Mouse (Mus musculus): ENCODE data around the gene Kdm1b.

The Kdm1b gene

GRCm38 (mm10) chr13:47056781-47057180, 13.5 kb downstream of the Kdm1b start:
- DNase-seq (ENCODE audit: low spot score in 2 of 2), result no peak

GRCm38 (mm10) chr13:47062756-47063155, 19.5 kb downstream of the Kdm1b start:
- DNase-seq (ENCODE audit: low spot score in 2 of 2), result no peak

DNA sequence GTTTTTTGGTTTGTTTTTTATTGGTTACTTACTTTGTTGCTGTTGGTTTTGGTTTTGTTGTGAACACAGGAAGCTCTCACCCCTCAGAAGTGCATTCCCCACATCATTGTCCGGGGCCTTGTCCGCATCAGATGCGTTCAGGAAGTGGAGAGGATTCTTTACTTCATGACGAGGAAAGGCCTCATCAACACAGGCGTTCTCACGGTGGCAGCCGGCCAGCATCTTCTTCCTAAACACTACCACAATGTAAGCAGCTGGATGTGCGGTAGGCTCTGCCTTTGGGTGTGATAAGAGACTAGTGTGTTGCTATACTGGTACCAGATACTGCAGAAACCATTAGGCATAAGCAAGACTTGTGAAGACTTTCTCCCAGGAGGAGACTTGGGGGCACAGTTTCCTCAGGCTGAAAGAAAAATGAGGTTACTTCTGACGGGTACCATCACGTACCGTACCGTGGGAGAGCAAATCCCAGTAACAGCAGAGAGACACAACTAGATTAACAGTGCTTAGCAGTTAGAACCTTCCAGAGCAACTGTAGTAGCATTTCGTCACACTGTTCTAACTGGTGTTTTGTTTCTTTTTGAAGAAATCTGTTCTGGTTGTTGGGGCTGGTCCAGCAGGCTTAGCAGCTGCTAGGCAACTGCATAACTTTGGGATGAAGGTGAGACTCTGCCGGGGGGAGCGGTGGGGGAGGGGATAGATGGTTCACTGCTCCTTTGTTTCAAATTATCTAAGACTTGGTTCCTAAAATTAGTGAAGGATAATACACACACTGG, 20.9 kb downstream of the Kdm1b start:
- no peak for DNase-seq (ENCODE audit: low spot score in 2 of 2)

- no peak for DNase-seq (ENCODE audit: low spot score in 2 of 2)
Observed at GRCm38 (mm10) chr13:47066516-47066915, 23.2 kb downstream of the Kdm1b start.

- no peak for DNase-seq (ENCODE audit: low spot score in 2 of 2)
Observed at GRCm38 (mm10) chr13:47067001-47067400, 23.7 kb downstream of the Kdm1b start.

DNA sequence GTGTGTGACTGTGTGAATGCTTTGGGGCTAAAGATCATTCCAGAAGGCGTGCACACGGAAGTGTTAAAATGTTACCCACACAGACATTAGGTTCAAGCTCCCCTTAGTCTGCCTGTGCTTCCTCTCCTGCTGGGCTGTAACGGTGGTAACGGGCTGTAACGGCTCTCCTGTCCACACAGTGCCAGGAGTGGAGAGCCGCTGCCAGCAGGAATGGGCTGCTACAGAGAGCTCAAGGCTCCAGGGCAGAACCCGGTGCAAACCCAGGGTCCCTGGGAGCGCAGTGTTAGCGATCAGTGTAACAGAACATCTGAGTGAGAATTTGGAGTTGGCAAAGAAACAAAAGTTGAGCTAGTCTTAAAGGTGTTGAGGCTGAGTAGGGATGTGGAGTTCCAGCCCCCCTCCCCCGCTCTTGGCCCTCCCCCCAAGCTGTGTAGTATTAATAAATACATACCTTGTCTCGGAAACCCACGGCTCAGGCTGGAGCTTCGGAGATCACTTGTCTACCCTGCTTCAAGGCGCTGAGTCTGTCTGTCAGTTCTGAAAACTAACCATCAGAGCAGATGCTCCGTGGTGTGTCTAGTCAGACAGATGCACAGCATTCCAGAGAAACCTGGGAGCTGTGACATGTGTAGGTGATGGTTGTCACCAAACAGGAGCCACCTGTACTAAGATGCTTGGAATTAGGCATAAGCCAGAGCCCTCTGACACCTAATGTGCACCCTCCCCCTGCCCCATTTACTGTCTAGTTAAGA, 27.2 kb downstream of the Kdm1b start:
- no peak for DNase-seq (ENCODE audit: low spot score in 2 of 2)

DNA sequence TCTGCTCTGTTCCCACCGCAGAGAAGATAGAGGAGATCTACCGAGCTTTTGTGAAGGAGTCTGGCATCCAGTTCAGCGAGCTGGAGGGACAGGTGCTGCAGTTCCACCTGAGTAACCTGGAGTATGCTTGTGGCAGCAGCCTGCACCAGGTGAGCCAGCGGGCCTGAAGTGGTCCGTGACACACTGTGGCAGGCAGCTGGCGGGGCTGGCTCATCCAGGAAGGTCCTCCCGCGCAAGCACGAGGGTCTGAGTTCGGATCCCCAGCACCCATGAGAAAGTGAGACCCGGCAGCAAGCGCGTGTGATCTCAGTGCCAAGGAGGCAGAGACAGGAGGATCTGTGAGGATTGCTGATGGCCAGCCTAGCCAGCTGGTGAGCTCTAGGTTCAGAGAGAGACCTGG, 28.6 kb downstream of the Kdm1b start:
- DNase-seq (ENCODE audit: low spot score in 2 of 2), result no peak

- DNase-seq (ENCODE audit: low spot score in 2 of 2), result no peak
Observed at GRCm38 (mm10) chr13:47072484-47072883, 29.2 kb downstream of the Kdm1b start.

DNA sequence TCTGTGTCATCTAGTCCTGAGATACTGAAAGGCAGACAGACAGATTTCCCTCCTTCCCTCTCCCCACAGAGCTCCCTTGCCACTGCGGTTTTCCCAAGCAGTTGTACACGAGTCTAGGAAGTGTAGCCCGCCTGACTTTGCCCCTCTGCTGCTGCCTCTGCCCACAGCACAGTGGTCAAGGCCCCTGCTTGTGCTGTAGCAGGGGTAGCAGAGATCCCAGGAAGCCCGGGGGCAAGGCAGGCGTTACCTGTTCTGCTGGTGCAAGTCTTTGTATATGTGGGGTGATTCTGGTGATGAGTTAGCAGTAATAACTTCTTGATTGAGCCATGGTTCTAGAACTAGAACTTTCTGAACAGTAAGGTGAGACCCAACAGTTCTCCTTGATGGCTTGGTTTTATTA, 32.9 kb downstream of the Kdm1b start:
- peak in 1 of 2 experiments; percentile 6 for DNase-seq (ENCODE audit: low spot score in 2 of 2)

DNA sequence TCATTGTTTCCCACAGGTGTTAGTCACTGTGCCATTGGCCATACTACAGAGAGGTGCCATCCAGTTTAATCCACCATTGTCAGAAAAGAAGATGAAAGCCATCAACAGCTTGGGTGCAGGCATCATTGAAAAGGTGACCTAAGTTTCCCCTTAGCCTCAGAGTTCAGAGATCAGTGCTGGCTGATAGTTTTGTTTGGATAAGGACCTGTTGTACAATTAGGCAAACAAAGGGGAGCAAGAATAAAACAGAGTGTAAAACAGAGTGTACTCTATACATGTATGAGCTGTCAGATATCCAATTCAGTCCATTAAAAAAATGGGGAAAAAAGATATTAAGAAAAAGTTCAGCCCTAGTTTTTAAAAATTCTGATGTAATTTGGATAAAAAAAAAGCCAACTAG, 34.1 kb downstream of the Kdm1b start:
- no peak for DNase-seq (ENCODE audit: low spot score in 2 of 2)

- DNase-seq (ENCODE audit: low spot score in 2 of 2), result no peak
Observed at GRCm38 (mm10) chr13:47078799-47079198, 35.5 kb downstream of the Kdm1b start.

- DNase-seq (ENCODE audit: low spot score in 2 of 2), result no peak
Observed at GRCm38 (mm10) chr13:47080905-47081505, 37.7 kb downstream of the Kdm1b start.

GRCm38 (mm10) chr13:47088433-47088832, 45.1 kb downstream of the Kdm1b start:
- no peak for DNase-seq (ENCODE audit: low spot score in 2 of 2)

GRCm38 (mm10) chr13:47089271-47089670, 46.0 kb downstream of the Kdm1b start:
- no peak for DNase-seq (ENCODE audit: low spot score in 2 of 2)

DNA sequence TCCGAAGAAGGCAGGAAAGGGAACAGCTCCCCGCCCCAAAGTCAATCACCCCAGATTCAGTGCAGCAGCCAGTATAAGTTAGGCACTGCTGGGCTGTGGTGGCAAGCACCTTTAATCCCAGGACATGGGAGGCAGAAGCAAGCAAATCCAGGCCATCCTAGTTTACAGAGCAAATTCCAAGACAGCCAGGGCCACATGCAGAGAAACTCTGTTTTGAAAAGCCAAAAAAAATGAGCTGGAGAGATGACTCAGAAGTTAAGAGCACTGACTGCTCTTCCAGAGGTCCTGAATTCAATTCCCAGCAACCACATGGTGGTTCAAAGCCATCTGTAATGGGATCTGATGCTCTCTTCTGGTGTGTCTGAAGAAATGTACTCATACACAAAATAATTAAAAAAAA, 50.5 kb downstream of the Kdm1b start:
- no peak for DNase-seq (ENCODE audit: low spot score in 2 of 2)

- no peak for DNase-seq (ENCODE audit: low spot score in 2 of 2)
Observed at GRCm38 (mm10) chr13:47096591-47096990, 53.3 kb downstream of the Kdm1b start.

GRCm38 (mm10) chr13:47099265-47099664, 56.0 kb downstream of the Kdm1b start:
- DNase-seq (ENCODE audit: low spot score in 2 of 2), result no peak

DNA sequence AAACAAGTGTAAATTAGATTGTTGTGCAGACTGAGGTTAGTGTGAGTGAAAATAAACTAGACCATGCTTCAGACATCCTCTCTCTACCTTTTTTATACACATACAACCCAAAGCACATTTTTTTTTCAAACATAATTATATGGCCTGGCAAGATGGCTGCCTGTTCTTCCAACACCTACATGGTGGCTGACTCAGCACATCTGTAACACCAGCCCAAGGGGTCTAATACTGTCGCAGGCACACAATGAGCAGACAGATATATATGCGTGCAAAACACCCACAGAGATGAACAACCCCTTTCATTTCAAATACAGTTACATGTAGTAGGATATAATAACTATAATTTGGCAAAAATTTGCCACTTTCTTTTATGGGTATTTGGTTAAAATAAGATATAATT, 57.3 kb downstream of the Kdm1b start:
- DNase-seq (ENCODE audit: low spot score in 2 of 2), result no peak

DNA sequence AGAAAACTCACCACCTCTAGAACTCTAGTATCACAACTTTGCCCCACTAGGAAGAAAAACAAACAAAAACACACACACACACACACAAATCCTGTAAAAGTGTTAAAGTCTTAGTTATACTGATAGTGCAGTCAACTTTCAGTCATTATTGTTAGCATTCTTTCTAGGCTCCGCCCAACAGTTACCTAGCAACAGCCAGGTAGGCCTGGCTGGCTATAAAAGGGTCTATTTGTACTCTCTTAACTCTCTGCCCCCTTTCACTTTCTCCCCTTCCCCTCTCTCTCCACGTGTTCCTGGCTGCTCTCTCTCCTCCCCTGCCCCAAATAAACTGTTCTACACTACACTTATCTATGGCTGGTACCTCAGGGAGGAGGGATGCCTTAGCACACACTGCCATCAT, 60.8 kb downstream of the Kdm1b start:
- no peak for DNase-seq (ENCODE audit: low spot score in 2 of 2)

DNA sequence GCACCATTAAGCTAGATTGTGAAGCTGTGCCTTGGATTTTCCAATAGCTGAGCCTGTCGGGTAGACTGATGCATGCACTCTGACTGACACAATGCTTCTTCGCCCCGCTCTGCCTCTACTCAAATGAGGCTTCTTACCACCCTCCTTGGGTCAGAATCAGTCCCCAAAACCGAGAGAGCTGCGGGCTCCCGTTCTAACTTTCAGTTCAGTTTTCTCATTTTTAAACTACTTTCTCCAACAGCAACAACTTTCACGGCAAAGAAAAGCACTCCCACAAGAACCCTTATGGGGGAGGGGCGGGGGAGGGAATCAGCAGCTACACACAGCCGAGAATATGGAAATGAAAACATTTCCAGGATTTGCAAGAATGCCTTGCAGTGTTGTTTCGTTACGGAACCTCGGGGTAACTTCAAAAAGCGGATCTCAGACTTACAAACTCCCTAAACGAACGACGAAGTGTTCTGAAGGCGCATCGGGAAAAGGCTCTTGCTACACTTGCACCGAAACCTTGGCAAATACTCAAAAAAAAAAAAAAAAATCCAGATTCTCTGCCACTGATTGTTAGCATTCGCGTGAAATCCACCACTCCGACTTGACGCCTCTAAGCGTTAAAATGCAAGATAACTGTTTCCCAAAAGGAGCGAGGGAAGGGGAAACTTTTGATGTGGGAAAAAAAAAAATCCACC, 61.7 kb downstream of the Kdm1b start:
- DNase-seq (ENCODE audit: low spot score in 2 of 2), result peak in 1 of 2 experiments; percentile 36

GRCm38 (mm10) chr13:47105711-47106579, 62.6 kb downstream of the Kdm1b start, which contains the start of gene Dek:
Dek (minus strand) TSS chr13:47106201.
- DNase-seq (ENCODE audit: low spot score in 2 of 2), result peak; percentile 91 to 92

Measured in right cerebral cortex, postnatal 10 days (tissue).